Mouse (Mus musculus) CH12.LX (cell line): Measurements from ENCODE around the gene Pithd1. TPM values are rescaled to one million over a fixed set of nuclear protein-coding genes. Genes with fewer than 3 reads are reported as not detected.

ENCODE experiments used
- DNase-seq: peaks from one replicate; pipeline ENCODE4 v3.0.0-alpha.2; 2013; ENCODE audit errors: extremely low read depth
- H3K27ac ChIP-seq: 2 replicates; pipeline ENCODE4 v1.5.1; 2012; ENCODE audit warnings: low read depth, mild to moderate bottlenecking, control low read depth, moderate library complexity; ENCODE audit not compliant: insufficient read depth
- H3K27me3 ChIP-seq: replicated peaks from 2 replicates; pipeline ENCODE3; 2012; ENCODE audit warnings: inconsistent platforms
- H3K36me3 ChIP-seq, 2 experiments: replicated peaks in 1 of 2; 2 replicates each; pipeline versions ENCODE3 to v1.6.1; 2012; ENCODE audit warnings: inconsistent platforms in 1 of 2, low read length in 1 of 2, mild to moderate bottlenecking in 1 of 2, mixed read lengths in 1 of 2, moderate library complexity in 1 of 2; ENCODE audit not compliant: control insufficient read depth in 1 of 2, insufficient read depth in 1 of 2
- H3K4me1 ChIP-seq, 2 experiments: 2 replicates each; pipeline ENCODE4 v1.6.1; 2012; ENCODE audit warnings: inconsistent platforms in 1 of 2, moderate library complexity in 1 of 2; ENCODE audit not compliant: insufficient read depth in 2 of 2, control insufficient read depth in 1 of 2
- H3K4me2 ChIP-seq: 2 replicates; pipeline ENCODE4 v1.6.1; 2012; ENCODE audit warnings: low read depth, mild to moderate bottlenecking, control low read depth; ENCODE audit not compliant: poor library complexity, insufficient read depth, severe bottlenecking
- H3K4me3 ChIP-seq, 3 experiments: fragments of 150-350 bp in 1 of 3; sonication (generic) in 1 of 3; replicated peaks in 1 of 3; 2 replicates each; pipeline versions ENCODE3 to v1.5.1; 2011 to 2012; ENCODE audit warnings: low read depth in 2 of 3, low read length in 2 of 3, mild to moderate bottlenecking in 2 of 3, moderate library complexity in 2 of 3, control low read depth in 1 of 3, improper control_type of control experiment in 1 of 3, inconsistent platforms in 1 of 3, mixed read lengths in 1 of 3; ENCODE audit not compliant: poor library complexity in 1 of 3
- H3K79me2 ChIP-seq: replicated peaks from 2 replicates; pipeline ENCODE4 v1.6.1; 2012; ENCODE audit warnings: mild to moderate bottlenecking, moderate library complexity; ENCODE audit not compliant: control insufficient read depth, poor library complexity, insufficient read depth, severe bottlenecking; ENCODE audit errors: extremely low read depth
- H3K9ac ChIP-seq: 2 replicates; pipeline ENCODE4 v1.6.1; 2012; ENCODE audit warnings: low read depth, mild to moderate bottlenecking, control low read depth, moderate library complexity; ENCODE audit not compliant: insufficient read depth
- H3K9me3 ChIP-seq: replicated peaks from 2 replicates; pipeline ENCODE3; 2012; ENCODE audit warnings: low read length, inconsistent platforms, mixed read lengths
- CHD1 ChIP-seq: IDR thresholded peaks from 2 replicates; pipeline ENCODE4 v1.6.1; 2012; ENCODE audit warnings: low read depth, low read length, improper control_type of control experiment, inconsistent platforms
- CHD2 ChIP-seq: IDR thresholded peaks from 2 replicates; pipeline ENCODE4 v1.6.1; 2011; ENCODE audit warnings: low read length, improper control_type of control experiment
- CTCF ChIP-seq, 2 experiments: IDR thresholded peaks in 1 of 2; conservative IDR thresholded peaks in 1 of 2; 2 replicates each; pipeline ENCODE4 v1.5.1; 2011 to 2012; ENCODE audit warnings: low read depth in 2 of 2, low read length in 2 of 2, improper control_type of control experiment in 1 of 2, inconsistent platforms in 1 of 2, mild to moderate bottlenecking in 1 of 2, moderate library complexity in 1 of 2
- E2F4 ChIP-seq: IDR thresholded peaks from 2 replicates; pipeline ENCODE4 v1.6.1; 2011; ENCODE audit warnings: low read depth, low read length, improper control_type of control experiment; ENCODE audit not compliant: insufficient replicate concordance
- IRF4 ChIP-seq: IDR thresholded peaks from 2 replicates; pipeline ENCODE4 v1.6.1; 2014; ENCODE audit warnings: low read depth, mild to moderate bottlenecking, inconsistent platforms, low read length, improper control_type of control experiment
- JUN ChIP-seq: IDR thresholded peaks from 2 replicates; pipeline ENCODE4 v1.6.1; 2011; ENCODE audit warnings: low read depth, mild to moderate bottlenecking, low read length, improper control_type of control experiment, moderate library complexity; ENCODE audit not compliant: insufficient read depth
- MAZ ChIP-seq: IDR thresholded peaks from 2 replicates; pipeline ENCODE4 v1.6.1; 2012; ENCODE audit warnings: low read depth, mild to moderate bottlenecking, inconsistent platforms, low read length, improper control_type of control experiment, moderate library complexity
- MXI1 ChIP-seq: IDR thresholded peaks from 2 replicates; pipeline ENCODE4 v1.6.1; 2011; ENCODE audit warnings: mild to moderate bottlenecking, low read depth, low read length, improper control_type of control experiment
- MYC ChIP-seq: IDR thresholded peaks from 2 replicates; pipeline ENCODE4 v1.6.1; 2011; ENCODE audit warnings: low read depth, mild to moderate bottlenecking, improper control_type of control experiment, low read length
- NELFE ChIP-seq: IDR thresholded peaks from 2 replicates; pipeline ENCODE4 v1.6.1; 2011; ENCODE audit warnings: low read depth, low read length, improper control_type of control experiment
- NRF1 ChIP-seq: IDR thresholded peaks from 2 replicates; pipeline ENCODE4 v1.6.1; 2014; ENCODE audit warnings: low read depth, mild to moderate bottlenecking, inconsistent platforms, low read length, improper control_type of control experiment, moderate library complexity
- POLR2AphosphoS2 ChIP-seq: IDR thresholded peaks from 2 replicates; pipeline ENCODE4 v1.6.1; 2011; ENCODE audit warnings: low read depth, low read length, improper control_type of control experiment
- RAD21 ChIP-seq: IDR thresholded peaks from 2 replicates; pipeline ENCODE4 v1.6.1; 2011; ENCODE audit warnings: low read depth, mild to moderate bottlenecking, low read length, improper control_type of control experiment, moderate library complexity
- SMC3 ChIP-seq: IDR thresholded peaks from 2 replicates; pipeline ENCODE4 v1.6.1; 2011; ENCODE audit warnings: low read depth, low read length, improper control_type of control experiment
- TBP ChIP-seq: conservative IDR thresholded peaks from 2 replicates; pipeline ENCODE4 v1.6.1; 2011; ENCODE audit warnings: low read depth, low read length, improper control_type of control experiment
- UBTF ChIP-seq: IDR thresholded peaks from 2 replicates; pipeline ENCODE4 v1.6.1; 2012; ENCODE audit warnings: low read depth, mild to moderate bottlenecking, inconsistent platforms, low read length, improper control_type of control experiment, moderate library complexity
- USF1 ChIP-seq: IDR thresholded peaks from 2 replicates; pipeline ENCODE4 v1.6.1; 2014; ENCODE audit warnings: low read depth, mild to moderate bottlenecking, inconsistent platforms, low read length, improper control_type of control experiment
- ZMIZ1 ChIP-seq: IDR thresholded peaks from 2 replicates; pipeline ENCODE4 v1.6.1; 2012; ENCODE audit warnings: low read depth, mild to moderate bottlenecking, inconsistent platforms, low read length, improper control_type of control experiment
- ZNF384 ChIP-seq: IDR thresholded peaks from 2 replicates; pipeline ENCODE4 v1.6.1; 2012; ENCODE audit warnings: low read depth, low read length, improper control_type of control experiment, inconsistent platforms
- dilution Hi-C: fragments of 300-500 bp; cut with MboI; formaldehyde crosslinking; loops from 2 replicates; pipeline ENCODE4 v1.14.3; 2020; ENCODE audit warnings: low sequenced_read_pairs; ENCODE audit not compliant: extremely low pct_unique_long_range_greater_than_20kb, extremely low pct_ligation_motif_present
- in situ Hi-C: fragments of 300-500 bp; cut with MboI; formaldehyde crosslinking; loops from 3 replicates; pipeline ENCODE4 v1.14.3; 2019; ENCODE audit warnings: low sequenced_read_pairs, low pct_ligation_motif_present, low pct_unique_long_range_greater_than_20kb, mixed read lengths
- polyA plus RNA-seq: library from polyadenylated mRNA; unstranded; fragments of >175 nt; gene quantifications from 2 replicates; pipeline ENCODE4 v1.2.1, GENCODE M21; 2012; ENCODE audit warnings: low read depth; ENCODE audit not compliant: insufficient read length
- total RNA-seq, 2 experiments: library from RNA; depleted of rRNA; stranded (reverse); fragments of 300-350 nt in 1 of 2; fragments of >200 nt in 1 of 2; gene quantifications; 2 replicates each; pipeline ENCODE4 v1.2.3; 2012 to 2014

The Pithd1 gene
- total and polyA plus RNA-seq, 3 experiments = 53.2 to 87.5 (median 53.2) TPM

- DNase-seq = no peak
- Histone ChIP-seq H3K27ac (no peak overlapping the region), H3K9me3 (no peaks in the 10 kb centered on the region), H3K9ac (peak overlapping the region; percentile 26; the same call in 1 of the 2 replicates), H3K4me3 (no peak overlapping the region), H3K36me3 (peaks cover 31 to 68% of the 10 kb centered on the region in 2 experiments), H3K4me2 (no peak overlapping the region), H3K79me2 (peaks cover 91% of the 10 kb centered on the region), H3K27me3 (no peaks in the 10 kb centered on the region), H3K4me1 (peaks cover 9 to 44% of the 10 kb centered on the region in 2 experiments)
- TF ChIP-seq MYC (no peak), CHD2 (no peak), UBTF (no peak), MXI1 (no peak), NRF1 (no peak), USF1 (no peak), SMC3 (no peak), TBP (no peak), NELFE (no peak), ZNF384 (no peak), E2F4 (no peak), CHD1 (no peak), MAZ (no peak), POLR2AphosphoS2 (no peak)
- in situ Hi-C loops = no loop called here
- dilution Hi-C loops = no loop called here
Measured at GRCm38 (mm10) chr4:136016059-136016602, 29.1 kb upstream of the Pithd1 start.

DNA sequence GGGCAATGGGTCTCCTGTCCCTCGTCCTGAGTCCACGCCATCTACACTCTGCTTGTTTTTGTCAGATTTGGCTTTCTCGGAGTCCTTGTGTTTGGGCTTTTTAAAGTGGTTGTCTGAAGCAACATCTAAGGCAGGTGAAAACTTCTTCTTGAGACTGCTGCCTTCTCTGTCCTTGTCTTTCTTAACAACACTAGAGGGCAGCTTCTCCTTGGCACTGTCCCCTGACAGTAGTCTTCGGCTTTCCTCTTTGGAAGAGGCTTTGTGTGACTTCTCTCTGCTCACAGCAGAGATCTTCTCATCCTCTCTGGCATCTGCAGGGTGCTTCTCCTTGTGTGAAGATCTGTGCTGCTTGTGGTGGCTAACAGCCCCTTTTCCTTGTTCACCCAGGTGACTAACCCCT, 23.5 kb upstream of the Pithd1 start:
- H3K27me3 ChIP-seq = no peaks in the 10 kb centered on the region
- H3K79me2 ChIP-seq = peaks cover 46% of the 10 kb centered on the region
- no peaks in the 10 kb centered on the region for H3K9me3 ChIP-seq
- no peak overlapping the region for H3K4me3 ChIP-seq
- dilution Hi-C loops (no loop called here), in situ Hi-C loops (no loop called here)
- no peak overlapping the region for H3K9ac ChIP-seq
- peaks cover 69 to 90% of the 10 kb centered on the region in 2 experiments for H3K36me3 ChIP-seq
- no peak overlapping the region for H3K4me2 ChIP-seq
- no peak for DNase-seq
- no peak overlapping the region for H3K27ac ChIP-seq
- no peak for TF ChIP-seq ZMIZ1
- peak; percentile 64 for TF ChIP-seq SMC3
- TF ChIP-seq E2F4 = no peak
- TF ChIP-seq RAD21 = peak; percentile 57
- no peak for TF ChIP-seq JUN
- no peak for TF ChIP-seq MXI1
- no peak for TF ChIP-seq IRF4
- peak in 1 of 2 experiments; percentile 56; a peak in 2 of 4 replicates for TF ChIP-seq CTCF (conservative IDR thresholded peaks at IDR 0.05 in 1 of 2, IDR thresholded peaks at IDR 0.05 in 1 of 2; ENCODE audit: low read depth in 2 of 2, low read length in 2 of 2)
- peaks cover 3 to 16% of the 10 kb centered on the region in 2 experiments; a peak in 2 of 4 replicates for H3K4me1 ChIP-seq
